Comparison of ENCODE assay signal across 21 mouse cellular contexts in the genomic region with DNA sequence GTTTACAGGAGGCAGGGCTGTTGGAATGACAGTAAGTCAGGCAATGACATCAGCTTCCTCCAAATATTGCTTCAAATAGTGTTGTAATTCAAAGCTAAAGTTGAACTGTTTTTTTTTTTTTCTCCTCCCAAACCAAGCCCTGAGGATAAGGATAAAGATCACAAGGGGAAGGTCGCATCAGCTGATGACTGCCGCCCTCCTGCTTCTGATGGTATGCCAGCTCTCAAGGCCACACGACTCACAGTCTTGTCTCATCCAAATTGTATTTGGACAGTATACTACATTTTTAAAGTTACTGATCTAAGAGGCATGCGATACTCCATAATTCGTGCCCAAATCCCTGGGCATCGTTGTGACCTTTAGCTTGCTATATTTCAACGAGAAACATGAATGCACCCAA. TPM values are rescaled to one million over a fixed set of nuclear protein-coding genes. Genes with fewer than 3 reads are reported as not detected.
DNase-seq lines count a peak whose midpoint lies in the region; ATAC-seq and TF ChIP-seq lines count a peak whose summit lies in the region.
"Had no signal": no experiment of that assay in that cellular context is flagged by ENCODE, and none has a peak within 500 bp of the region (broad histone marks: within the 10 kb centered on the region; RNA-seq: fewer than 3 reads in every experiment).

No protein-coding gene starts in this region.

- peak overlapping the region; percentile 43 for H3K27ac ChIP-seq in gastrocnemius, adult 2 months
- no peak overlapping the region for H3K27ac ChIP-seq in lung, postnatal 0 days (ENCODE audit: low read length)
- H3K27ac ChIP-seq: embryonic facial prominence, embryonic 13.5 days; forebrain, embryonic 15.5 days; hindbrain, embryonic 12.5 days; limb, embryonic 12.5 days; liver, embryonic 13.5 days; stomach, embryonic 15.5 days had no signal

- no peaks in the 10 kb centered on the region for H3K27me3 ChIP-seq in lung, postnatal 0 days (replicated peaks; ENCODE audit: insufficient read depth, low read length)
- H3K27me3 ChIP-seq: embryonic facial prominence, embryonic 13.5 days; forebrain, embryonic 15.5 days; heart, embryonic 12.5 days; hindbrain, embryonic 12.5 days; limb, embryonic 12.5 days; liver, embryonic 13.5 days; stomach, embryonic 15.5 days had no signal

- H3K4me1 ChIP-seq in lung, postnatal 0 days (ENCODE audit: insufficient read depth, low read depth, low read length), result no peaks in the 10 kb centered on the region
- H3K4me1 ChIP-seq: embryonic facial prominence, embryonic 13.5 days; forebrain, embryonic 15.5 days; heart, embryonic 12.5 days; hindbrain, embryonic 12.5 days; limb, embryonic 12.5 days; liver, embryonic 13.5 days; stomach, embryonic 15.5 days had no signal

- no peak overlapping the region for H3K4me2 ChIP-seq in lung, postnatal 0 days (replicated peaks; ENCODE audit: low read depth, low read length)
- H3K4me2 ChIP-seq: embryonic facial prominence, embryonic 13.5 days; forebrain, embryonic 15.5 days; heart, embryonic 12.5 days; hindbrain, embryonic 12.5 days; limb, embryonic 12.5 days; liver, embryonic 13.5 days; midbrain, embryonic 11.5 days; stomach, embryonic 15.5 days had no signal

- no peaks in the 10 kb centered on the region for H3K36me3 ChIP-seq in lung, postnatal 0 days (ENCODE audit: insufficient read depth, low read length)
- H3K36me3 ChIP-seq: embryonic facial prominence, embryonic 13.5 days; forebrain, embryonic 15.5 days; heart, embryonic 12.5 days; hindbrain, embryonic 12.5 days; limb, embryonic 12.5 days; liver, embryonic 13.5 days; stomach, embryonic 15.5 days had no signal

- no peak overlapping the region for H3K9ac ChIP-seq in lung, postnatal 0 days (replicated peaks; ENCODE audit: low read depth)
- H3K9ac ChIP-seq: embryonic facial prominence, embryonic 13.5 days; forebrain, embryonic 15.5 days; heart, embryonic 12.5 days; hindbrain, embryonic 12.5 days; limb, embryonic 12.5 days; liver, embryonic 13.5 days; stomach, embryonic 15.5 days had no signal

- no peak for TF ChIP-seq CTCF in gastrocnemius, adult 2 months (IDR thresholded peaks at IDR 0.05)
- TF ChIP-seq CTCF in lung, postnatal 0 days (IDR thresholded peaks at IDR 0.05), result no peak

- no peak for DNase-seq in gastrocnemius, adult 2 months
- DNase-seq in gastrocnemius, postnatal 4 days (ENCODE audit: low spot score in 2 of 2), result no peak
- peak; percentile 24 for DNase-seq in lung, postnatal 0 days (ENCODE audit: low spot score)
- no peak for DNase-seq in lung, postnatal 10 days
- DNase-seq in adrenal gland, postnatal 36 days, result peak; percentile 72 to 77
- DNase-seq in cerebellum, adult 9-11 months, result no peak
- DNase-seq: B cell, adult 2 months; cerebellum, postnatal 10 days; gastrocnemius, postnatal 36 days; heart, postnatal 14 days; liver, embryonic 13.5 days; thymus, adult 18-20 months had no signal

- no peak for ATAC-seq in lung, postnatal 0 days
- 0 out of 2 replicates have a peak, but pooled peaks have one; percentile 41 for ATAC-seq in monocyte, adult 5-6 weeks (replicated peaks; ENCODE audit: insufficient number of reproducible peaks, low FRiP score, low TSS enrichment, poor library complexity, severe bottlenecking)
- ATAC-seq in CD4-positive, CD25-positive, alpha-beta regulatory T cell, adult 4 months, result no peak
- ATAC-seq: forebrain, embryonic 15.5 days had no signal

- no peak overlapping the region for H3K4me3 ChIP-seq in gastrocnemius, adult 2 months
- no peak overlapping the region for H3K4me3 ChIP-seq in lung, postnatal 0 days (ENCODE audit: low read depth, low read length)
- H3K4me3 ChIP-seq: embryonic facial prominence, embryonic 13.5 days; forebrain, embryonic 15.5 days; heart, embryonic 12.5 days; hindbrain, embryonic 12.5 days; limb, embryonic 12.5 days; liver, embryonic 13.5 days; stomach, embryonic 15.5 days had no signal

- 64% methylated on average over 7 of the region's 7 CpGs for WGBS in lung, postnatal 0 days

- intact Hi-C loops in gastrocnemius, adult 2 months (cut with DNase I), result no loop called here

- no peak for TF ChIP-seq EP300 in lung, postnatal 0 days (IDR thresholded peaks at IDR 0.05)

- H3K9me3 ChIP-seq in lung, postnatal 0 days (ENCODE audit: low read length), result 0 out of 2 replicates have a peak, but pooled peaks cover 2% of the 10 kb centered on the region
- H3K9me3 ChIP-seq: embryonic facial prominence, embryonic 13.5 days; forebrain, embryonic 15.5 days; heart, embryonic 12.5 days; hindbrain, embryonic 12.5 days; limb, embryonic 12.5 days; liver, embryonic 13.5 days; stomach, embryonic 15.5 days had no signal

RNA-seq across cellular contexts. Expression of gene 1700056E22Rik, which starts 49.1 kb away (rescaled TPM):
- under 1 TPM; 0.18 to 0.42 TPM for total RNA-seq in gastrocnemius, adult 2 months (2021)
- 1 to 10 TPM; 2.4 to 2.9 TPM for total RNA-seq in gastrocnemius, postnatal 4 days (2021)
- polyA plus RNA-seq in lung, postnatal 0 days (2015; fragmentation: Nextera tagmentation; extraction: Ambion mirVana), result 2.2 and 2.3 TPM in 2 replicates
- total RNA-seq in adrenal gland, postnatal 36 days (2021), result 1 to 10 TPM; 1.8 to 2.5 TPM
- total RNA-seq in monocyte, adult 5-6 weeks (2017), result 1.3 to 6.6 TPM (median 1.8 TPM) in 3 replicates
- under 1 TPM in 1 of 2 experiments, not detected in 1; 0.94 TPM for polyA plus RNA-seq in CD4-positive, CD25-positive, alpha-beta regulatory T cell, adult 4 months (2017; shearing (Covaris generic))

Comparison
In these comparisons a context has a peak if more than half of its experiments do, and no peak if none do; other contexts are left out.
1. DNase-seq: peak in lung, postnatal 0 days (single experiment) and adrenal gland, postnatal 36 days (2 of 2); none in gastrocnemius, adult 2 months (single experiment), gastrocnemius, postnatal 4 days (0 of 2), lung, postnatal 10 days (single experiment) and cerebellum, adult 9-11 months (single experiment).